Mouse (Mus musculus) heart, embryonic 11.5 days (tissue): Measurements from ENCODE around the gene Apba3. TPM values are rescaled to one million over a fixed set of nuclear protein-coding genes. Genes with fewer than 3 reads are reported as not detected.
A peak's percentile ranks its signal among the peaks of the same experiment; 100 is the strongest.

ENCODE experiments used
- ATAC-seq: fragments of 200-750 bp; cut with Nextera tagmentation; replicated peaks from 2 replicates; pipeline ENCODE4 v1.8.0; 2017; ENCODE audit warnings: moderate library complexity; ENCODE audit not compliant: insufficient number of reproducible peaks, low FRiP score, low TSS enrichment
- H3K27ac ChIP-seq: fragments of 300-500 bp; sonication (generic); 2 replicates; pipeline ENCODE4 v1.5.1; 2014; ENCODE audit warnings: mild to moderate bottlenecking, low read depth, low read length
- H3K27me3 ChIP-seq: fragments of 300-500 bp; sonication (generic); 2 replicates; pipeline ENCODE4 v1.6.1; 2014; ENCODE audit warnings: mild to moderate bottlenecking, low read length, mixed read lengths; ENCODE audit not compliant: control insufficient read depth, insufficient read depth
- H3K36me3 ChIP-seq: fragments of 300-500 bp; sonication (generic); 2 replicates; pipeline ENCODE4 v1.6.1; 2014; ENCODE audit warnings: mild to moderate bottlenecking, low read length, moderate library complexity, mixed read lengths; ENCODE audit not compliant: control insufficient read depth, insufficient read depth
- H3K4me1 ChIP-seq: fragments of 300-500 bp; sonication (generic); 2 replicates; pipeline ENCODE4 v1.6.1; 2014; ENCODE audit warnings: low read length; ENCODE audit not compliant: control insufficient read depth, insufficient read depth
- H3K4me2 ChIP-seq: fragments of 300-500 bp; sonication (generic); 2 replicates; pipeline ENCODE4 v1.6.1; 2014; ENCODE audit warnings: mild to moderate bottlenecking, moderate library complexity
- H3K4me3 ChIP-seq: fragments of 300-500 bp; sonication (generic); 2 replicates; pipeline ENCODE4 v1.5.1; 2014; ENCODE audit warnings: low read depth, low read length
- H3K9ac ChIP-seq: fragments of 300-500 bp; sonication (generic); 2 replicates; pipeline ENCODE4 v1.6.1; 2014; ENCODE audit warnings: mild to moderate bottlenecking, low read depth, low read length, moderate library complexity
- H3K9me3 ChIP-seq: fragments of 300-500 bp; sonication (generic); replicated peaks from 2 replicates; pipeline ENCODE4 v1.6.1; 2016; ENCODE audit warnings: low read length; ENCODE audit not compliant: control insufficient read depth
- WGBS: fragments of 180-500 bp; shearing (Covaris S2); extraction: QIAGEN DNeasy Blood & Tissue Kit; methylation state at CpG from one replicate; pipeline ENCODE4 v1.1.7; 2014; ENCODE audit not compliant: insufficient replicate concordance; 5-methylcytosine and 5-hydroxymethylcytosine counted together
- polyA plus RNA-seq: library from polyadenylated mRNA; unstranded; fragments of >200 nt; fragmentation: Nextera tagmentation; extraction: Ambion mirVana; gene quantifications from 2 replicates; pipeline ENCODE4 v1.2.1, GENCODE M21; 2014

Gene Apba3
- polyA plus RNA-seq, 1 experiment from 2014 or later, result 41.2 TPM

- H3K9ac ChIP-seq, result no peak overlapping the region
Observed at GRCm38 (mm10) chr10:81244146-81244545, 22.6 kb upstream of the Apba3 start.

GRCm38 (mm10) chr10:81244595-81244994, 22.2 kb upstream of the Apba3 start:
- Histone ChIP-seq H3K4me1 (peaks cover 5% of the 10 kb centered on the region), H3K9me3 (no peaks in the 10 kb centered on the region), H3K36me3 (no peaks in the 10 kb centered on the region), H3K27ac (no peak overlapping the region), H3K4me2 (no peak overlapping the region), H3K4me3 (no peak overlapping the region), H3K27me3 (peaks cover 37% of the 10 kb centered on the region), H3K9ac (no peak overlapping the region)
- WGBS, result 15% methylated on average over 17 of the region's 17 CpGs
- ATAC-seq, result no peak

More at GRCm38 (mm10) chr10:81244146-81244545, 22.6 kb upstream of the Apba3 start:
- Histone ChIP-seq H3K9me3 (no peaks in the 10 kb centered on the region), H3K27ac (no peak overlapping the region), H3K27me3 (peaks cover 42% of the 10 kb centered on the region), H3K4me3 (no peak overlapping the region), H3K36me3 (no peaks in the 10 kb centered on the region), H3K4me1 (peaks cover 5% of the 10 kb centered on the region), H3K4me2 (no peak overlapping the region)
- WGBS, result 64% methylated on average over 4 of the region's 4 CpGs
- ATAC-seq, result no peak

- no peak for ATAC-seq
Observed at GRCm38 (mm10) chr10:81245166-81245565, 21.6 kb upstream of the Apba3 start.

GRCm38 (mm10) chr10:81247804-81248203, 19.0 kb upstream of the Apba3 start:
- no peak overlapping the region for H3K4me3 ChIP-seq
- H3K4me2 ChIP-seq, result no peak overlapping the region
- H3K9ac ChIP-seq, result no peak overlapping the region
- 88% methylated on average over 2 of the region's 2 CpGs for WGBS
- peaks cover 31% of the 10 kb centered on the region for H3K27me3 ChIP-seq
- no peaks in the 10 kb centered on the region for H3K9me3 ChIP-seq
- ATAC-seq, result no peak
- no peaks in the 10 kb centered on the region for H3K36me3 ChIP-seq
- no peaks in the 10 kb centered on the region for H3K4me1 ChIP-seq
- no peak overlapping the region for H3K27ac ChIP-seq

More at GRCm38 (mm10) chr10:81245166-81245565, 21.6 kb upstream of the Apba3 start:
- peaks cover under 1% of the 10 kb centered on the region for H3K4me1 ChIP-seq
- no peak overlapping the region for H3K9ac ChIP-seq
- H3K4me2 ChIP-seq, result no peak overlapping the region
- H3K9me3 ChIP-seq, result no peaks in the 10 kb centered on the region
- WGBS, result 86% methylated on average over 6 of the region's 6 CpGs
- H3K4me3 ChIP-seq, result no peak overlapping the region
- H3K36me3 ChIP-seq, result no peaks in the 10 kb centered on the region
- H3K27me3 ChIP-seq, result peaks cover 32% of the 10 kb centered on the region
- H3K27ac ChIP-seq, result no peak overlapping the region

GRCm38 (mm10) chr10:81249442-81249841, 17.3 kb upstream of the Apba3 start:
- no peak overlapping the region for H3K9ac ChIP-seq
- no peak overlapping the region for H3K4me2 ChIP-seq
- no peak overlapping the region for H3K27ac ChIP-seq
- H3K27me3 ChIP-seq, result peaks cover 38% of the 10 kb centered on the region
- H3K4me1 ChIP-seq, result 0 out of 2 replicates have a peak, but pooled peaks cover 3% of the 10 kb centered on the region
- ATAC-seq, result no peak
- H3K4me3 ChIP-seq, result no peak overlapping the region
- WGBS, result 74% methylated on average over 8 of the region's 8 CpGs
- H3K9me3 ChIP-seq, result no peaks in the 10 kb centered on the region
- H3K36me3 ChIP-seq, result no peaks in the 10 kb centered on the region

GRCm38 (mm10) chr10:81252424-81253419, 14.0 kb upstream of the Apba3 start, which contains the start of gene Matk:
Gene Matk, plus strand, starts transcription at chr10:81252935.
- 12% methylated on average over 43 of the region's 44 CpGs for WGBS
- Histone ChIP-seq H3K4me3 (no peak within 1 kb of the TSS; the same call in 1 of the 2 replicates), H3K9me3 (no peaks in the 10 kb centered on the region), H3K4me1 (peaks cover 10% of the 10 kb centered on the region), H3K27me3 (peaks cover 63% of the 10 kb centered on the region), H3K36me3 (no peaks in the 10 kb centered on the region), H3K9ac (no peak within 1 kb of the TSS), H3K4me2 (peak within 1 kb of the TSS; percentile 12; the same call in 1 of the 2 replicates), H3K27ac (no peak within 1 kb of the TSS)
- no peak for ATAC-seq

- no peak for ATAC-seq
- Histone ChIP-seq H3K27me3 (peaks cover 85% of the 10 kb centered on the region), H3K9me3 (no peaks in the 10 kb centered on the region), H3K27ac (no peak overlapping the region), H3K9ac (no peak overlapping the region), H3K4me1 (peaks cover 12% of the 10 kb centered on the region), H3K36me3 (no peaks in the 10 kb centered on the region), H3K4me2 (no peak overlapping the region), H3K4me3 (no peak overlapping the region)
- 70% methylated on average over 1 of the region's 1 CpGs for WGBS
Observed at GRCm38 (mm10) chr10:81254886-81255285, 11.9 kb upstream of the Apba3 start.

GRCm38 (mm10) chr10:81257158-81258039, 9.4 kb upstream of the Apba3 start:
- WGBS, result 4% methylated on average over 62 of the region's 62 CpGs

More at GRCm38 (mm10) chr10:81257158-81258039, 9.4 kb upstream of the Apba3 start:
- Histone ChIP-seq H3K27me3 (peaks cover 75% of the 10 kb centered on the region), H3K9ac (peak overlapping the region; percentile 46; the same call in 1 of the 2 replicates), H3K4me1 (peaks cover 12% of the 10 kb centered on the region), H3K36me3 (no peaks in the 10 kb centered on the region), H3K4me3 (peak overlapping the region; percentile 43), H3K9me3 (peaks cover 2% of the 10 kb centered on the region), H3K27ac (no peak overlapping the region), H3K4me2 (peak overlapping the region; percentile 78)
- ATAC-seq, result no peak
